Mouse (Mus musculus): ENCODE results near the gene Iqce.

Iqce gene

DNA sequence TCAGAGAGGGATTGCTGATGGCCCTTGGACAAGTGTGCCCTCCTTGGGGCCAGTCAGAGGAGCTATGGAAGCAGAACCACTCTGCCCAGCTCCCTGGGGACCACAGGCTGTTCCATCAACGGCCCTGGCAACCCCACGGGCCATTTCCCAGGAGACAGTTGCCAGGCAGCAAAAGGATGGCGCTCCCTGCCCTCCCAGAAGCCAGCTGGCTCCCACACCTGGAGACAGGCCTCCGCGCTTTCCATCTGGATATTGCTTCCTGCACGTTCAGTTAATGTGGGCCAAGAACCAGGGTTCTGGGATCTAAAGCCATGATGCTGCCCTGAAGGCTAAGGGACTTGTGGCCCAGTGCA, 65.1 kb downstream of the Iqce start:
- no peak for DNase-seq

DNA sequence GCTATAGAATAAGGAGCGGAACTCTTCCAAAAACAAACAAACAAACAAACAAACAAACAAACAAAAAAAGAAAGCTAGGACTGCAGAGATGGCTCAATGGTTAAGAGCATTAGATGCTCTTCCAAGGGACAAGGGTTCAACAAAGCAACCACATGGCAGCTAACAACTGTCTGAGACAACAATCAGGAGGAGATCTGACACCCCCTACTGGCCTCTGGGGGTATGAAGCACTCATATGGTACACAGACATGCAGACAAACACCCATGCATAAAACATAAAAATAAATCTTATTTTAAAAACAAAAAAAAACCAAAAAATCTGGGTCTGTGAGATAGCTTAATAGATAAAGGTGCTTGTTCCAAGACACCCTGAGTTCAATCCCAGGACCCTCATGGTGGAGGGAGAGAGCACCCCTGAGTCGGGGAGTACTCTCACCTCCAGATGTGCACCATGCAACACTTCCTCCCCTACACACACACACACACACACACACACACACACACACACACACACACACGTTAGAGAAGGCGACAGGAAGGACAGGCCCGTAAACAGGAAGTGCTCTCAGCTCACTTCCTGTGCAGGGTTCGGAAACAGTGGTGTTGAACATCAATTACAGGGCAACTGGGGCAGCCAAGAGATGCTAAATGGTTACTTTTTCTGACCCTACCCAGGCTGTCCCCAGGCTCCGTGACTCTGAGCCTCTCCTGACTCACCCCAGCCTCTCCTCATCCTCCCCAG, 65.7 kb downstream of the Iqce start:
- peak; percentile 48 for DNase-seq

DNA sequence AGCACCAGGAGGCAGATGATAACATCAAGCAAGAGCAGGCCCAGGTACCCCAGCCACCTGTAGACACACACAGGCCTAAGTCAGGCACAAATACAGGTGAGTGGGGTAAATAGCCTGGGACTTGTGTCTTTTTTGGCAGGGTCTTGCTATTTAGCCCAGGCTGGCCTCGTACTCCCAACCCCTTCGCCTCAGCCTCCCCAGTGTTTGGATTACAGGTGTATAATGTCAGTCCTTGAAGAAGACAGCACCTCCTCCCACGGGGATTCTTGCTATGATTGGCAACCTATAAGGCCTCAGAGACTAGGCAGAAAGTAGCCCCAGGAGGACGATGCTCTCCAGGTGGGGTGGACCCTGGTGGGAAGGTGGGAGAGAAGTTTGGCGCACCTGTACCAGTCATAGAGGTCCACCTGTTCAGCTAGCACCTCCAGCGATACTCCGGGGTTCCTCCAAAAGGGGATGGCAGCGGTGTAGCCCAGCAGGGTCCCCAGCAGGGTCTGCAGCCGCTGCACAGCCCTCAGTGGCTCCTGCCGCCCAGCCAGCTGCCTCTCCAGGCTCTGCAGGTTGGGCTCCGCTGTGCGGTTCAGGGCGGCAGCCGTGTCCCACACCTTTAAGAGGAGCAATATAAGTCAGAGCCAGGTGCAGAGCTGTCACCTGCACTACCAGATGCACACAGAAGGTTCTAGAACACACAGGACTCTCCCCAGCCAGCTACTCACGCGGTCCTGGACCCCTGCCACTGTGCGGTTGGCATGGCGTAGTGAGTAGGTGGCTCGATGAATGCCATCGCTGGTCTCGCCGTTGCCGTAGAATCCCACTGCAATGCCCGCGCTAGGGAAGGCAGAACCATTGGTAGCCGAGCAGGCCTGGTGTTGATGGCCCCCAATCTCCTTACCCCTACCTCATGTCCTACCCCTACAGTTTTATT, 67.1 kb downstream of the Iqce start:
- no peak for DNase-seq

DNA sequence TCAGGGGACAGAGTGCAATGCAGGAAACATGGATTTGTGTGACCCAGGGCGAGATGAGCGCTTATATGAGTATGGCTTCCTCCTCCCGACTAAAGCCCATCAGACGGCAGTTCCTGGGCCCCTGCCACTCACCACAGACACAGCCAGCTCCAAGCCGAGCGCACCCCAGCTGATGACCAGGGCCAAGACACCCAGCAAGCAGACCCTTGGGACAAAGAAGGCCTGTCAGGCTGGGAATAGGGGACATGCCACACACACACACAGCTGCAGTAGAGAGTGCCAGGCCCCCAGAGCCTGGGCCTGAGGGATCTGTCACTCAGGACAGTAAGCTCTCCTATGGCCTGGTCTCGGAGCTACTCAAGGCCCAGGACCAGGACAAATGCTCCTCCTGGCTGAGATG, 68.7 kb downstream of the Iqce start:
- DNase-seq: no peak

DNA sequence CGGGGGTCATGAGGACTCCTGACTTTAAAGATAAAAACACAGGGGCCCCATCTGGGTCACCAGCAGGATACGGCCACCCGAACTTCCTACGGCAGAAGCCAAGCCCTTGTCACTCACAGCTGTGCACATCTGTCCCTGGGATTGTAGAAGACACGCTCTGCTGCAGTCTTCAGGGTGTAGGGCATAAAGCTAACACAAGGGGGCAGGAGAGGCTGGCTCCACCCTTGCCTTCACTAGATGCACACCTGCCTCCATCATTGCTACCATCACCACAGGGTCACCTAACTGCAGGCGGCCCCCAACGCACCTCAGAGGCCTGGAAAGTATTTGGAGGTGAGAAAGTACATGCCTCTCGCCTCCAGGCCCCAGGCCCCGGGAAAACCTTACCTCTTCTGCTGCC, 73.2 kb downstream of the Iqce start:
- DNase-seq: peak; percentile 52

DNA sequence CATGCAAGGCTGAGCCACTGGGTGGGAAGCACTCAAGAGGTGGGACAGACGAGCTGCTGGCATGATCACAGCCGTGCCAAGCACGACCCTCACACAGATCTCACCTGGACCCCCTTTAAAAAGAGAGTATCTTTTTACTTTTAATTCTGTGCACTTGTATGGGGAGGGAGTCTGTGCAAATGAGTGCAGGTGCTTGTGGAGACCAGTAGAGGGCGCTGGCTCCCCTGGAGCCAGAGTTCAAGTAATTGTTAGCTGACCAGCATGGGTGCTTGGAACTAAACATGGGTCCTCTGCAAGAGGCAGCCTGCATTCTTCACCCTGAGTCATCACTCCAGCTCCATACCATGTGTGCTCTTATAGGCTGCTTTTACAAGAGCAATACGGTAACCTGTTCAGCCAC, 74.6 kb downstream of the Iqce start:
- DNase-seq: no peak

DNA sequence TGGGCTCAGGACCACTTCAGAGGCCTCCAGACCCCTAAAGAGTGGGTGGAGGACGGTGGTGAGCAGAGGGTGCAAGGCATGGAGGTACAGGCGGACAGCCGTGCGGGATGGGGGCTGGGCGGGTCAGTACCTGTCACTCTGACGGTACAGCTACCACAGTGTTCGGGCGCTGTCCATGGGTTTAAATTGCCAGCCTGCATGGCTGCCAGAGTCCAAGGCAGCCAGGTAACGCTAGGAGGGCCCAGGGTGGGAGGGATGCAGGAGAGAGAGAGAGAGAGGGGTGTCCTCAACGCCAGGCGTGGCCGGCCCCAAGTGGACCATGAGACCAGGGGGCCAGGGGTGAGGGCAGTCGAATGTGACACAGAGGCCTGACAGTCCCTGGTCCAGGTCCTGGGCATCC, 77.2 kb downstream of the Iqce start:
- DNase-seq: no peak

DNA sequence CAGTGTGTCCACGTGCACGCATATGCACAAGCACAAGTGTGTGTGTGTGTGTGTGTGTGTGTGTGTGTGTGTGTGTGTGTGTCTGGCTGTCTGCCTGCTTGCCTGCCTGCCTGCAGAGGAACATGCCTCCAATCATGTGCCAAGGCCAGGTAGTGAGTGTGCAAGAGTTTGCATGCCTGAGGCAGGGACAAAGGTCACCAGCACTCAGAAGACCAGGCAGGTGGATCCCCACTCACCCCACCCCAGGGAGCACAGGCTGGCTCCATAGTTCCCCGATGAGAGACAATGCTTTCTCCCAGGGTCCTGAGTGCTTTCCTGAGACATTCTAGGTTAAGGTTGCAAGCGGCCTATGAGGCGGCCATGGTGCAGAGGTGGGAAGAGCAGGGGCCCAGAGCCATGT, 77.9 kb downstream of the Iqce start:
- DNase-seq: no peak

DNA sequence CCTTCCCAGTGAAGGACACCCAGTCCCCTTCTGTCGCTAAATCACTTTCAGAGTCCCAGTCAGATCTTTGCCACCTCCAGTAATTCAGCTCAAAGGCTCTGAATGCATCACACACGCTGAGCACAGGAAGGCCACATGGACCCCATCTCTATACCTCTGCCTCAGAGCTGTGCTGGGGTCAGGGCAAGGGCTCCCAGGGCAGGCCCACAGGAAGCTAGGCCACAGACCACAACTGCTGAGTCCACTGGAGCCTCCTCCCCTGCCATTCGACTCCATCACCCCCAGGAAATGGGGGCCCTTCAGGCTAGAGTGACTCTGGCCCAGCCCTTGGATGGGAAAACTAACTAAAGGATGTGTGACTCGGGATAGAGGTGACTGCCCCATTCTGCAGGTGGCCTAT, 78.4 kb downstream of the Iqce start:
- DNase-seq: no peak

DNA sequence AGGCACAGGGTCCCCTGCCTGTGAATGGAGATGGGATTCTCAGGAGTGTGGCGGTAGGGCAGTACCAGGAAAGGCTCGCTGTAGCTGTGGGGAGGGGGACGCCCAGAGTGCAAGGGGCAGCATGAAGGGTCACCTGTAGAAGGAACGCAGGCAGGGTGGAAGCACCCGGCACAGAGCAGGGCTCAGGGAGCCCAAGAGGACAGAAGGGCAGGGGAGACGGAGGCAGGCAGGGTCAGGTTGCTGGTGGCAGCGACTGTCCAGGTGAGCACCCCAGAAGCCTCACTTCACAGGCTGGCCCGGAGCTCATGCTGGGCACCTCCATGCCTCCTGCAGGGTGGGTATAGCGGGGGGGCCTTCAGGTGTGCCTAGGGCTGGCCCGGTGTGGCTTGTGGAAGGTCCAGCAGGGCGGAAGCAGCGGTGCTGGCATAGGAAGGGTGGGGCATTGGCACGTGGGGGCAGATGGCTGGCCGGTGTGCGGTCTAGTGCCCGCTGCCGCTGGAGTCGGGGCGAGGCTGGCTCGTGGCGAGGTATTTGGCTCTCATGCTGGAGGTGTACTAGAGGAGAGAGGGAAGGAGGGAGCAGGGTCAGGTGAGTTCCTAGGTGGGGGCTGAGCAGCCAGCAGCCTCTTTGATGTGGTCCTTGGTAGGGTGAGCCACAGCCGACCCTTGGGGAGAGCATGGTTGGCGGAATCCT, 79.1 kb downstream of the Iqce start:
- no peak for DNase-seq

DNA sequence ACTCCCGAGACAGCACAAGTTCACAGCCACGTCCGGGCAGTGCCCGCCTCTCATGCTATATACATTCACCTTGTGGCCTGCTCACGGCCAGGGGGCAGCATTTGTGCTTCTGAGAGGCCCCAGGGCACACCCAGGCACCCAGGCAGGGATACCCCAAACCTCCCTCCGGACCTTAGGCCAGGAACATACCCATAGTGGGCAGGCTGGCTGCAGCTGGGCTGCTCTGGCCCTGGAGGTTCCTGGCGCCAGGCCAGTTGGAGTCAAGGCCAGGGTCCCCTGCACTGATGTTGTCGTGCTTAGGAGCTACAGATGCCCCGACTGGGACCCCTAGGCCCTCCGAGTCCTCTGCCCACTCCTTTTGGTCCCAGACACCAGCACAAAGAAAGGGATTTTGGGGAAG, 80.7 kb downstream of the Iqce start:
- no peak for DNase-seq

DNA sequence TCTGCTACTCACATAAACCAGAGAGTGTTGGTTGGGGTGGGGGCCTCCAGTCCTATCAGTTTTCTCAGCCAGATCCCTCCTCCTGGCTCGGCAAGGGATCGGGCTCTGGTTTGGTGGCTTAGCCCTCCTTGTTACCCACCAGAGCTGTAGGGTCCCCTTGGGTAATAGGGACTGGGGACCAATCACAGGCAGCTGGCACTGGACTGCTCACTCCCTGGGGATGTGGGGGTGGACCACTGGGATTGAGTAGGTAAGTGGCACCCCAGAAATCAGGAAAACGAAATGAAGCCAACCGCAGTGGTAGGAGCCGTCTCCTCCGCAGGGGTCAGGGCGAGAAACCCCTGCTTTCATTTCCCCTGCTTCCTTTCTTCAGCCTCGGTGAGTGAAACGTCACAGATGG, 81.1 kb downstream of the Iqce start:
- DNase-seq: no peak

DNA sequence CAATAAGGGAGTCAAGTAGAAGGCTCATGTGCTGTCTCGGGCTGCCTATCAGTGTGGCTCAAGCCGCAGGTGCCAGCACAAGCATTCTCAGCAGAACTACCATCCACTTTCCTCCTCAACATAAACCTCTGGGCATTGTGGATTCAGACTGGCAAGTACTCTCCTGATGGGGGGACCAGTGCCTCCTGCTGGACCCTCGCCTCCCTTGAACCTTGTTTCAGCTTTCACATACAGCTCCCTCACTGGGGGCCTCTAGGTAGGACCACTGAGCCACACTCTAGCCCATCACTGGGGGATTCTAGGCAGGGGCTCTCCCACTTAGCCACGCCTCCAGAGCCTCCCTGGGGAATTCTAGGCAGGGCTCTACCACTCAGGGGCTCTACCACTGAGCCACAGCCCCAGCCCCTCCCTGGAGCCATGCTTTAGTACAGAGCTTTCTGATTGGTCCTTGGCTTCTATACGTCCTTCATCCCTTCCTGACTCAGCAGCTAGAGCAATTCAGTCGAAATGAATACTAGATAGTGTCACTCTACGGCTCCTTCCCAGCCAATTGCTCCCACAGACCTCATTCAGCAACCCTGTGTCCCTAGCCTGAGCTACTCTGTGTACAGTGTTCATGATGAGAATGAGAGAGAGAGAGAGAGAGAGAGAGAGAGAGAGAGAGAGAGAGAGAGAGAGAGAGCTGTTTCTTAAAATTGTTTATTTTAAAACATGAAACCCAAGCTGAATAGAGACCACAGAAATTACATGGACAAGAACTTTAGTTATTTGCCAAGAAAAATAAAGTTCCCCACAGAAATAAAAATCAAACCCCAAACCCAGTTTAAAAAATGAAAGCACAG, 82.1 kb downstream of the Iqce start:
- DNase-seq: no peak

DNA sequence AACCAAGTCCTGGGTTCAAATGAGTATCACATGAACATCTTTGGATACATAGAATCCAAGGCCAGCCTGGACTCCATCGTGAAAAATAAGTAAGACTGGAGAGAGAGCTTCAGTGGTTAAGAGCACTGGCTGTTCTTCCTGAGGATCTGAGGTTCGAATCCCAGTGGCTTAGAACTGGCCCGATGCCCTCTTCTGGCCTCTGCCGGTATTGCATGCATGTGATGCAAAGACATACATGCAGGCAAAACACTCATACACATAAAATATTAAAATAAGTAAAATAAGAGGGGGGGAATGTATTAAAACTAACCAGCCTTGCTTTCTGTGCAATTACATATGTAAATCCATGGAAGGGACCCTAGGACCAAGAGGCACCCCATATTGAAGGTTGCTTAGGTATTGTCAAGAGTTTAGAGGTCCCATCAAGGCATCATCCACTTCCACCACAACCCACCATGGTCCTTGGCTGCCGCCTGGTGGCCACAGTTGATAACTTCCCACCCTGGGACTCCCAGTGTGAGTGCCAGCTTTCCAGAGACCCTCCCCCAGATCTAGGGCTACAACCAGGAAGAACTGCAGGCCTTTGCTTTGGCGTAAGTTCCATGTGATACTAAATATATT, 82.9 kb downstream of the Iqce start:
- peak; percentile 89 for DNase-seq

DNA sequence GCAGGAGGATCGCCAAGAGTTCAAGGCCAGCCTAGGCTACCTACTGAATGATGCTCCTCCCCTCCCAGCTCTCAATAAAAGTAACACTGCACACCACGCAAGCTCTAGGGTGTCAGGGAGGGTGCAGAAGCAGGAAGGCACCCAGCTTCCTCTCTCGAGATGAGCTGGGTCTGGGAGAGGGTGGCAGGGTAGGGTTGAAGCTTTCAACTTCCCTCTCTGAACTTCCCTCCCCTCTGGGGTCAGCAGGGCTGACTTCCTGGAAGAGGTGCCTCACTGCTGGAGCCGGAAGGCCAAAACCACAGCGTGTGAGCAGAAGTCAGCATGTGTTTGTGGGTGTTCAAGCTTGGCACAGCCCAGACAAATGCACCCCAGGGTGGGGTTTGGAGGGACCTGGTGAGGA, 84.5 kb downstream of the Iqce start:
- peak; percentile 73 for DNase-seq

DNA sequence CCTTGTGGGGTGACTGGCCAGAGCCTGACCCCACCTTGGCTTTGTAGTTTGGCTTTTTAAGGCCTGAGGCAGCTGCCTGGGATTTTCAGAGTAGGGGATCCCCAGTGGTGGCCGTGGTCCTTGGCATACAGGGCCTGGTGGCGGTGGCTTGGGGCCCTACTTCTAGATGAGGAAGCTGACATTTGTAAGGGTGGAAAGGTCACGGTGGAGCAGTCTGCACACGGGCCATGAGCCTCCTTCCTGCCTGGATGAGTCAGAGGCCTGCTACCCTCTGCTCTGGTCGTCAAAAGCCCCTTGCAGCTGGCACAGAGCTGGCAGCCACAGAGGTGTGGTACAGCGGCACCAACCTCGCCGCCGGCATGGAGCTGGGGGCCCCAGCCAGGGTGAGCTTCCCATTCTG, 85.5 kb downstream of the Iqce start:
- peak; percentile 56 for DNase-seq

DNA sequence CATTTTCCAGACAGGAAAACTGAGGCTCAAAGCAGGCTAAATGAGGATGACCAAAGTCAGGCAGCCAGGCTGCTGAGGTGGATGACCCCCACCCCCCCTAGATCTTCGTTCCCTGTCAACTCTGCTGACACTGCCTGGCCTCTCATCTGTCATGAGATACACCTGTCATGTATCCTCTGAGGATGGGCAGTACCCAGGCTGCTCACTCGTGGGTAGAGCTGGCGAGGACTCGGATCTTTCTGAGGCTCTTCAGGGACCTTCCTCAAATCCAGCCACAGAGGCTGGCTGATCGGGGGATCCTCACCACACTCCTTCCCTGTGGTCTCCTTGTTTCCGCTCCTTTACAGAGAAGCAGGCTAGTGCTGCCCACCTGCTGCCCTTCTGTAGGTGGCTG, 86.1 kb downstream of the Iqce start:
- no peak for DNase-seq

DNA sequence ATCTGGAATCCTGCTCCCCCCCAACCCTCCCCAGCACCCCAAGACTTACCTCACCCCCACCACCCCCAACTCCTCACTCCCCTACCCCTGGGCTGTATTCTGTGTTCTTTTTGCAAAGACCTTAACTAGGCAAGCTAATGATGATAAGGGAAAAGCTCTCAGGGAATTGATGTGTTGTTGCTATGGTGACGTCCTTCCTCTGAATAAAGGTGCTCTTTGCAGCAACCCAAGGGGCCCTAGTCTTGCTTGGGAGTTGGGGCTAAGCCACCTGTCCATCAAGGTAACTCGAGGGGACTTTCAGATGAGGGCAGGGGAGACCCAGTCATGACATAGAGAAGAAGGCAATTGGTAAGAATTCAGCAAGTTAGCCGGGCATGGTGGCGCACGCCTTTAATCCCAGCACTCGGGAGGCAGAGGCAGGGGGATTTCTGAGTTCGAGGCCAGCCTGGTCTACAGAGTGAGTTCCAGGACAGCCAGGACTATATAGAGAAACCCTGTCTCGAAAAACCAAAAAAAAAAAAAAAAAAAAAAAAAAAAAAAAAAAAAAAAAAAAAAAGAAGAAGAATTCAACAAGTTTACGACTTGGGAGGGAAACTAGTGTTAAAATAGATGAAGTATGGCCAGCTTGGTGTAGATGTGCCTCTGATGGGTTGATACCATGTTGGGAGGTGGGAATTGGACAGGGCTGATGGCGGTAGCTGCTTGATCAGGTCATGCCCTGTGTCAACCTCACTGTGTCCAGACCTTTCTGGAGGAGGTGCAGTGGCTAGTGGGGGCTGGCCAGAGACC, 86.7 kb downstream of the Iqce start:
- no peak for DNase-seq

DNA sequence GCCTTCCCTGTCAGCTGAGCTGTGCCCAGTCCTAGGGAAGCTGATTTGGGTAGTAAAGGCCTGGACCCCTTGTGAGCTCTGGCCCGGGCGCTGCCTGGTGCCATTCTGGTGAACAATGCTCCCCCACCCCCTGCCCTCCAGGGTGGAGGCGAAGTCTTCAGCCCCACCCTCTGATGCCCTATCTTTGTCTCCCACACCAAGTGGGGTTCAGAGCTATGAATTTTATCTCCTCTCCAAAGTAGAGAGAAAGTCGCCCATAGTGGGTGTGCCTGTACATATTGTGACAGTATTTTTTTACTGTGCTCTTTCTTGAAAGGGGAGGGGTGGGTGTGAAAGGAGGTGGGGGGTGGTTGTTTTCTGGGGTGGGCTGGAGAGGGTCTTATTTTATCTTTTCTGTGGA, 87.3 kb downstream of the Iqce start:
- no peak for DNase-seq

DNA sequence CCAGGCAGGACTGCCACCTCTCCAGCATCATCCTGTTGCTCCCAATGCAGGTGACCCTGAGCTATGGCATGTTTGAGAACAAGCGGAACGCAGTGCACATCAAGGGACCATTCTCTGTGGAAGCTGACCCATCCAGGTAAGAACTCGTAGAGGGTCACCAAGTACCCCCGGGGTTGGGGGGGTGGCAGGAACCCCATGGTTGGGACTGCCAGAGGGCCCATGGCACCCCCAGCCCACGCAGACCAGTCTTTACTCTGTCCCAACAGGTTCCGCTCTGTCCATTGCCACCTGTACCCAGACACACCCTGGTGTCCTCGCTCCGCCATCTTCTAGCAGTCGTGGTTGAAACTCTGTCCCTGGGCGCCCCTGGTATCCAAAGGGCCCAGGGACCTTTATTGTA, 88.0 kb downstream of the Iqce start:
- no peak for DNase-seq

DNA sequence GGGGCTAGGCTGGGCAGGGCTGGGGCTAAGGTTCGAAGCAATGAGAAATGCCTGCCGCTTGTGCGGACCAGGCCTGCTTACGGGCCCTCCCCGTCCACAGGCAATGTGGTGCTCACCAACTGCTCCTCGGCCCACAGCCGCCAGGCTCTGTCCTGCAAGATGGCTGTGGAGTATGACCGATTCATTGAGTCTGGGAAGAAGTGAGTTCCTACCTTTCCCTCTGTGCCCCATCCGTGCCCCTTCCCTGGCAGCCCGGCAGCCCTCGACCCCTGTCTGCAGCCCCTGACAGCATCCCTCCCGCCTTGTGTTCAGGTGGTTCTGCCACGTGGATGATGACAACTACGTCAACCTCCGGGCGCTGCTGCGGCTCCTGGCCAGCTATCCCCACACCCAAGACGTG, 90.0 kb downstream of the Iqce start:
- DNase-seq: no peak
